Mouse (Mus musculus) 416B (cell line): Measurements from ENCODE around the gene Gm1043.
A peak's percentile ranks its signal among the peaks of the same experiment; 100 is the strongest.

Experiments
- DNase-seq: peaks from one replicate; pipeline ENCODE4 v3.0.0; 2011; ENCODE audit warnings: low read depth

The Gm1043 gene

DNA sequence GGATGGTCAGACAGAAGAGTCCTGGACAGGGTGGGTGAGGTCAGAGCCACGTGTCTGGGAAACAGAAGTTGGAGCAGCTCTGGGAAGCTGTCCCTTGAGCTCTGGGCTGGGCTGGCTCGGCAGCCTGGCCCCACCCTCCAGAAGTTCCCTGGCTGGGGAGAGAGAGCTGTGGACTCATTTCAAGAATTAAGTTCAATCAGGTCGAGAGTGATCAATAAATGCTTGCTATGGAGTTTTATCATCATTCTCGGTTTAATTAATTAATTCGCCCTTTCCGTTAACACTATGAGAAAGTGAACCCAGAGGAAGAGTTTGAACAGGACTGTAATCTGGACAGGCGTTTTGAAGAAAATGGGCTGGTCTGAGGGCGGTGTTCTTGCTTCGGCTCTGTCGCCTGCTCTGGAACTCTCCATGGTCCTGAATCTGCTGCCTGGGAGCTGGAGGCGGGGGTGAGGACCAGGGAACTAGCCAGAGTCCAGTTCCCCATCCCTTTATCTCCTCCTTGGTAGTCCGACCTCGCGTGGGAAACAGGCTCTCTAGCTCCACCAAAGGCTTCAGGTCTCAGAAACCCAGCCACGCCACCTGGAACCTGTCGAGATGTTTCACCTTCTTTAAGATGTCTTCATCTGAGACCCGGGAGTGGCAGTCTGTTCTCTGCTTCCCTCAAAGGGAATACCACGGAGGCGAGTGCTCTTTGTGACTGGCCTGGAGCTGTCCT lies 158.2 kb downstream of the Gm1043 start:
- DNase-seq, result peak; percentile 9

- no peak for DNase-seq
These were observed 159.0 kb downstream of the Gm1043 start for GRCm38 (mm10) chr5:37244161-37244560.

GRCm38 (mm10) chr5:37244666-37245242 lies 159.6 kb downstream of the Gm1043 start:
- no peak for DNase-seq

DNA sequence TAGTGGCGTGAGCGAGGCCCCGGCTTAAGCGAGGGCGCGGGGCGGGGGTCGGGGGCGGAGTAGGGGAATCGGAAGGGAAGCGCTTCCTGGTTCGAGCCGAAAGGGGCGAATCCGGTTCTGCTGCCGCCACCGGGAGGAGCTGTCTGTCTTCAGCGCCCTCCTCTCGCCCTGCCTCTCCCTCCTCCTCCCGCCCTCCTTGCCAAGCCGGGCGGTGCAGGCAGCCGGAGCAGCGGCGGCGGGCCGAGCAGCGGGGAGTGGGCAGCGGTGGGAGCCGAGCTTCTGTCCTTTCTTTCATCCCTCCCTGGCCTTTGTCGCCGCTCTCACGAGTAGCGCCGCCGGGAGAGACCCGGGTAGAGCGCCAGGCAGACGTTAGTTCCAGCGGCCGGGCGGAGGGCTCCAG lies 160.5 kb downstream of the Gm1043 start:
- DNase-seq, result no peak

DNA sequence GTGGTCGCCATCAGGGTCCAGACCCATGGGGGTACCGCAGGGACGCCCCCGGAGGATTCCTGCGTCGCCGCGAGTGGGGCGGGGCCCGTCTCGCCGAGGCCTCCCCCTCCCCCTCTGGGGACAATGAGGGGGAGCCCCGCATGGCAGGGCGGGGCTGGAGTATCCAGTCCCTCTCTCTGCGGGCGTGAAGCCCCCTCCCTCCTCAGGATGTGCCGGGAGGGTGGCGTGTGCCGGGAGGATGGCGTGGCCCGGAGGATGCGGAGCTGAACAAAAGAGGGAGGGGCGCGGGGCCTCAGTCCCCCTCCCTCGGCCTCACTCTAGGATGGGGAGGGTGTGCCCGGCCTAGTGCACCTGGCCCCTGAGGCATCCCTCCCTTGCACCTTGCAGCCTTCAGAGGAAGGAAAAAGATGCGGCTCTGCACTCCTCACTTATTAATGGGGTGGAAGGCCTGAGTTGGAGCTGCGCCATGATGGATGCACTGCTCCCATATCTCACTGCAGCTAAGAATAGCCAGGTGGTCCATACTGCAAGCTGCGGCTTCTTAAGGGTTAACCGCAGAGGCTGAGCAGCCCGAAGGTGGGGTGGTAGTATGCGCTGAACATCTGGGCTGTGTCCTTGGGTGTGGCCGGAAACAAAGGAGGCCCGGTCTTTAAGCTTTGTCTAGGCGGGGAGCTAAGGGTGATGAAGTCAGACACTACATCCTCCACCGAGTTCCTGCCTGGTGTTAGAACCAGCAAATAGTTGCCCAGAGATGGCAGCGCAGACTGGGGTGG lies 161.2 kb downstream of the Gm1043 start:
- DNase-seq, result no peak

GRCm38 (mm10) chr5:37247456-37247855 lies 162.3 kb downstream of the Gm1043 start:
- no peak for DNase-seq

- DNase-seq, result no peak
These were observed 163.7 kb downstream of the Gm1043 start for GRCm38 (mm10) chr5:37248870-37249269.

- DNase-seq, result no peak
These were observed 166.4 kb downstream of the Gm1043 start for GRCm38 (mm10) chr5:37251596-37251995.

DNA sequence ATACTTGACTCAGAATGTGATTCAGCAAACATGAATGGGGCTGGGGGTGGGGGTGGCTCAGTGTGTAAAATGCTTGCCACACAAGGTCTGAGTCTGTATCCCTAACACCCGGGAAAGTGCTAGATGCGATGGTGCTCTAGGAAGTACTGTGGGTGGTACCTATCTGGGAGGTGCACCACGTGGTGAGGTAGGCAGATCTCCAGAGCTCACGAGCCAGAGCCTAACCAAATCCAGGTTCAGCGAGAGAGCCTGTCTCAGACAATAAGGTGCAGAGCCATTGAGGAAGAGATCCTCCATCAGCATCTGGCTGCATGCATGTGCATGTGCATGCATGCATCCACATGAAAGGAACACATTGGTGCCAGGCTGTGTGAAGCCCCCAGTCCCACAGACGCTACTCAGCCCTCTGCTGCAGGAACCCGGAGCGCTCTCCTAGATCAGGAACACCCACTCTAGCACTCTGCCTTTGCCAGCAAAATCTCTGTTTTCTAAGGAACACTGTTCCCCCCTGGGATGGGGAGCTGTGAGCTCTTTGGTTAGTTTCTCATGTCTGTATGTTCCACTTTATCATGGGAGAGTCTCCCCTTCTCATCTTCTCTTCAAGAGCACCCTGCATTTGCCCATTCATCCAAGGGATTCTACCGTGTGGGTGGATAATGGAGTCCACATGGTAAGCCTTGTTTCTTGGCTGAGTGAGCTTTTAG lies 167.1 kb downstream of the Gm1043 start:
- DNase-seq, result no peak

GRCm38 (mm10) chr5:37254523-37254922 lies 169.4 kb downstream of the Gm1043 start:
- no peak for DNase-seq

DNA sequence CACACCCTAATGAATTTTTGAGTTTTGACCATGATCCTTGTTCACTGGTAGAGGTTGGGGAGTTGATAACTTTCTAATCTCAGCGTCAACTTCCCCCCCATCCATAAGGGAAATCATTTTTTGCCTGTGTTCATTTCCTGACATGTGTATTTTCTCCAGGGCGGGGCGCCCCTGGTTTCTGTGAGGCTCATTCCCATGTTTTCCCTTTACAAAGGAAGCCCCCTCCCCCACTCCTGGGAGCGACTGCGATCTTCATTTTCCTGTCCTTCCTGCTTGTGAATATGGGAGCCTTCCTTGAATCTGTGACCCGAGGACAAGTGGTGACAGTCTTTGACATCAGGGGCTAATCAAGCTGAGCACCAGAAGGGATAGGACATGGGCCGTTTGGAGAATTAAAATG lies 171.7 kb downstream of the Gm1043 start:
- DNase-seq, result no peak

DNA sequence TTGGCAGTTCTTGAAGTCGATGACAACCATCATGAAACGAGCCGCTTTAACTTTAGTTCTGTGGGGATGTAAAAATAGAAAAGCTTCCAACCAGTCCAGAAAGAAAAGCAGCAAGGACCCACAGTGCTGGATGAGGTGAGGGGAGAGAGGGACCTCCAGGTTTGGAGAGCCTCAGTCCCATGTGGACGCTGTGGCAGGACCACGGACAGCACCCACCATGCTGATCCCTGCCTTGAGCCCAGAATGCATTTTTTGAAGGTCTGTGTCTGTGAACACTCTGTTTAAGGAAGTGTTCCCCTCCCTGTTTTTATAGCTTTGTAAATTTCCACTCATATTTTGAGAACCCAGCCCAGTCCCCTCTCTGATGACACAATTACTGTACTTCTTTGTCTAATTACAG lies 172.1 kb downstream of the Gm1043 start:
- peak; percentile 7 for DNase-seq

DNA sequence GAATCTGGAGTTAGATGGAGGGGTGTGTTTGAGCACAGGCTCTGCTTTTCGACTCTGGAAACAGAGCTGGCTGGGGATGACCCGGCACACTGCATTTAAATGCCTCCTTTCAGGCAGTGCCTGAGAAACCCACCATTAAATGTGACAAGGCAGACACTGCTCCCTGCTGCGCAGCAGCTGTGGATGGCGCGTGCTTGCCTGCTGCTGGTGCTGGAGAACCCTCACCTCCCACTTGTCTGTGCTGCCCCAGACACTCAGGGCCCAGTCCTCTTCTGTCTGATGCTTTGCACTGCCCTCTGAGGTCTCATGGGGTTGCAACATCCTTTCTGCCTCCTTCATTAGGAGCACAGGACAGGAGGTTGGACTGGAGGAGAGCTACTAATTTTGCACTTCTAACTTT lies 176.6 kb downstream of the Gm1043 start:
- no peak for DNase-seq

DNA sequence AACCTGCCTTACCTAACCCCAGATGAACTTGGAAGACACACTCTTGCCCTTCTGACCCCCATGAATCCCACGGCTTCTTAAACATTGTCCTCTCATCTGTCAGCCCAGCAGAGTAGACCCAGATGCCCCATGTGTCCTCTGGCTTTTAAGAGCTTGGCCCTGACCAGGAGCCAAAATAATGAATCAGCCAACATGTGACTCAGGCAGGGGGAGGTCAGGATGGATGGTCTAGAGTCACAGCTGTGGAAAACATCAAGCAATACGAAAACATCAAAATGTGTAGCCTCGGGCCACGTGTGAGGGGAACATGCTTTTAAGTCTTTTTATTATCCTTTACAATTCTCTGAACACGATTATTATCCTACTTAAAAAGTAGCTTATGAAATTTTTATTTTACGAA lies 178.6 kb downstream of the Gm1043 start:
- DNase-seq, result no peak
